Mouse (Mus musculus) lung, adult 2 months (tissue): ENCODE data around the gene Nacc2.

ENCODE experiments used
- CTCF ChIP-seq: fragments of 200-500 bp; IDR thresholded peaks from 2 replicates; pipeline ENCODE4 v1.5.1; 2011; ENCODE audit warnings: mild to moderate bottlenecking, low read length, control low read depth; ENCODE audit not compliant: insufficient read depth
- POLR2A ChIP-seq: fragments of 200-500 bp; IDR thresholded peaks from 2 replicates; pipeline ENCODE4 v1.6.1; 2011; ENCODE audit warnings: low read depth, mild to moderate bottlenecking, control low read depth, low read length, borderline replicate concordance; ENCODE audit errors: extremely low read depth

- TF ChIP-seq CTCF: no peak
- TF ChIP-seq POLR2A: no peak
These were observed 29.1 kb downstream of the Nacc2 start for GRCm38 (mm10) chr2:26093897-26094296.
